Mouse (Mus musculus): ENCODE data around the gene Ubac2. TPM values are rescaled to one million over a fixed set of nuclear protein-coding genes. Genes with fewer than 3 reads are reported as not detected.

Ubac2 gene
- total RNA-seq, 1 experiment from 2014 or later, result 33.3 TPM

- no peak for ATAC-seq (replicated peaks; ENCODE audit: low read depth, poor library complexity, severe bottlenecking)
Observed at GRCm38 (mm10) chr14:121893747-121894146, 15.3 kb downstream of the Ubac2 start.

- peak; percentile 24; the same call in 1 of the 2 replicates for ATAC-seq (replicated peaks; ENCODE audit: low read depth, poor library complexity, severe bottlenecking)
Observed at GRCm38 (mm10) chr14:121894511-121895135, 16.2 kb downstream of the Ubac2 start.

- no peak for ATAC-seq (replicated peaks; ENCODE audit: low read depth, poor library complexity, severe bottlenecking)
Observed at GRCm38 (mm10) chr14:121895316-121895715, 16.9 kb downstream of the Ubac2 start.

GRCm38 (mm10) chr14:121896126-121897090 is 18.0 kb downstream of the Ubac2 start:
- no peak for ATAC-seq (replicated peaks; ENCODE audit: low read depth, poor library complexity, severe bottlenecking)

GRCm38 (mm10) chr14:121897773-121898172 is 19.4 kb downstream of the Ubac2 start:
- 0 out of 2 replicates have a peak, but pooled peaks have one; percentile 9 for ATAC-seq (replicated peaks; ENCODE audit: low read depth, poor library complexity, severe bottlenecking)

- ATAC-seq (replicated peaks; ENCODE audit: low read depth, poor library complexity, severe bottlenecking), result peak; percentile 79
Observed at GRCm38 (mm10) chr14:121898509-121898908, 20.1 kb downstream of the Ubac2 start.

- ATAC-seq (replicated peaks; ENCODE audit: low read depth, poor library complexity, severe bottlenecking), result no peak
Observed at GRCm38 (mm10) chr14:121899071-121899470, 20.7 kb downstream of the Ubac2 start.

- no peak for ATAC-seq (replicated peaks; ENCODE audit: low read depth, poor library complexity, severe bottlenecking)
Observed at GRCm38 (mm10) chr14:121901511-121901910, 23.1 kb downstream of the Ubac2 start.

GRCm38 (mm10) chr14:121903381-121903876 is 25.0 kb downstream of the Ubac2 start:
- peak; percentile 36 for ATAC-seq (replicated peaks; ENCODE audit: low read depth, poor library complexity, severe bottlenecking)

- peak; percentile 21 for ATAC-seq (replicated peaks; ENCODE audit: low read depth, poor library complexity, severe bottlenecking)
Observed at GRCm38 (mm10) chr14:121904754-121905153, 26.3 kb downstream of the Ubac2 start.

- peak; percentile 31; the same call in 1 of the 2 replicates for ATAC-seq (replicated peaks; ENCODE audit: low read depth, poor library complexity, severe bottlenecking)
Observed at GRCm38 (mm10) chr14:121906341-121906991, 28.0 kb downstream of the Ubac2 start.

- ATAC-seq (replicated peaks; ENCODE audit: low read depth, poor library complexity, severe bottlenecking), result no peak
Observed at GRCm38 (mm10) chr14:121906992-121907681, 28.7 kb downstream of the Ubac2 start.

- ATAC-seq (replicated peaks; ENCODE audit: low read depth, poor library complexity, severe bottlenecking), result no peak
Observed at GRCm38 (mm10) chr14:121909868-121910267, 31.4 kb downstream of the Ubac2 start.

GRCm38 (mm10) chr14:121912501-121912900 is 34.1 kb downstream of the Ubac2 start:
- ATAC-seq (replicated peaks; ENCODE audit: low read depth, poor library complexity, severe bottlenecking), result no peak

- no peak for ATAC-seq (replicated peaks; ENCODE audit: low read depth, poor library complexity, severe bottlenecking)
Observed at GRCm38 (mm10) chr14:121915143-121915542, 36.7 kb downstream of the Ubac2 start.

GRCm38 (mm10) chr14:121915621-121916020 is 37.2 kb downstream of the Ubac2 start, which contains the start of gene Gpr18:
Gpr18 (minus strand) TSS chr14:121915781.
- peak; percentile 73 for ATAC-seq (replicated peaks; ENCODE audit: low read depth, poor library complexity, severe bottlenecking)

GRCm38 (mm10) chr14:121916311-121917094 is 38.1 kb downstream of the Ubac2 start:
- ATAC-seq (replicated peaks; ENCODE audit: low read depth, poor library complexity, severe bottlenecking), result peak; percentile 64

GRCm38 (mm10) chr14:121918266-121918665 is 39.8 kb downstream of the Ubac2 start:
- ATAC-seq (replicated peaks; ENCODE audit: low read depth, poor library complexity, severe bottlenecking), result no peak

- ATAC-seq (replicated peaks; ENCODE audit: low read depth, poor library complexity, severe bottlenecking), result 0 out of 2 replicates have a peak, but pooled peaks have one; percentile 30
Observed at GRCm38 (mm10) chr14:121919752-121920151, 41.3 kb downstream of the Ubac2 start.

All from common myeloid progenitor, adult 5-6 weeks (primary cell).